Mouse (Mus musculus) forebrain, embryonic 13.5 days (tissue): ENCODE results near the gene Kcnj6. TPM values are rescaled to one million over a fixed set of nuclear protein-coding genes. Genes with fewer than 3 reads are reported as not detected.
A peak's percentile ranks its signal among the peaks of the same experiment; 100 is the strongest.
"Not testable (repeated sequence)": the region's sequence is repeated elsewhere in the genome, so short reads cannot be mapped to it uniquely, and the experiment has no call there.

ENCODE experiments used
- ATAC-seq: fragments of 200-750 bp; cut with Nextera tagmentation; 2 replicates; pipeline ENCODE4 v1.8.0; 2017
- H3K27ac ChIP-seq: fragments of 300-500 bp; sonication (generic); 2 replicates; pipeline ENCODE4 v1.5.1; 2015; ENCODE audit warnings: inconsistent platforms, mild to moderate bottlenecking, moderate library complexity
- H3K27me3 ChIP-seq: fragments of 300-500 bp; sonication (generic); 2 replicates; pipeline ENCODE4 v1.6.1; 2015; ENCODE audit warnings: mild to moderate bottlenecking, inconsistent platforms
- H3K36me3 ChIP-seq: fragments of 300-500 bp; sonication (generic); 2 replicates; pipeline ENCODE4 v1.6.1; 2015; ENCODE audit warnings: mild to moderate bottlenecking, inconsistent platforms; ENCODE audit not compliant: poor library complexity, severe bottlenecking
- H3K4me1 ChIP-seq: fragments of 300-500 bp; sonication (generic); 2 replicates; pipeline ENCODE4 v1.6.1; 2015; ENCODE audit warnings: inconsistent platforms
- H3K4me2 ChIP-seq: fragments of 300-500 bp; sonication (generic); 2 replicates; pipeline ENCODE4 v1.6.1; 2015; ENCODE audit warnings: inconsistent platforms, mild to moderate bottlenecking, moderate library complexity
- H3K4me3 ChIP-seq: fragments of 300-500 bp; sonication (generic); 2 replicates; pipeline ENCODE4 v1.5.1; 2015; ENCODE audit warnings: mild to moderate bottlenecking, inconsistent platforms
- H3K9ac ChIP-seq: fragments of 300-500 bp; sonication (generic); 2 replicates; pipeline ENCODE4 v1.6.1; 2015; ENCODE audit warnings: mild to moderate bottlenecking, inconsistent platforms
- H3K9me3 ChIP-seq: fragments of 300-500 bp; sonication (generic); replicated peaks from 2 replicates; pipeline ENCODE4 v1.6.1; 2016; ENCODE audit warnings: inconsistent platforms
- WGBS: fragments of 180-500 bp; shearing (Covaris S2); methylation state at CpG from one replicate; pipeline ENCODE4 v1.1.7; 2015; 5-methylcytosine and 5-hydroxymethylcytosine counted together
- polyA plus RNA-seq: library from polyadenylated mRNA; unstranded; fragments of >200 nt; fragmentation: Nextera tagmentation; extraction: Ambion mirVana; gene quantifications from 2 replicates; pipeline ENCODE4 v1.2.1, GENCODE M21; 2015

The Kcnj6 gene
- polyA plus RNA-seq, 1 experiment from 2014 or later = 0.75 TPM

GRCm38 (mm10) chr16:94837881-94838280 is 159.6 kb downstream of the Kcnj6 start:
- ATAC-seq = no peak
- no peak overlapping the region for H3K4me2 ChIP-seq
- H3K4me3 ChIP-seq = no peak overlapping the region
- 84% methylated on average over 9 of the region's 9 CpGs for WGBS
- H3K36me3 ChIP-seq = no peaks in the 10 kb centered on the region
- no peaks in the 10 kb centered on the region for H3K4me1 ChIP-seq
- no peaks in the 10 kb centered on the region for H3K9me3 ChIP-seq
- no peaks in the 10 kb centered on the region for H3K27me3 ChIP-seq
- H3K27ac ChIP-seq = no peak overlapping the region
- no peak overlapping the region for H3K9ac ChIP-seq

GRCm38 (mm10) chr16:94834502-94834901 is 163.0 kb downstream of the Kcnj6 start:
- H3K36me3 ChIP-seq = no peaks in the 10 kb centered on the region
- H3K9me3 ChIP-seq = no peaks in the 10 kb centered on the region
- 87% methylated on average over 9 of the region's 9 CpGs for WGBS
- no peaks in the 10 kb centered on the region for H3K4me1 ChIP-seq
- H3K4me2 ChIP-seq = no peak overlapping the region
- H3K4me3 ChIP-seq = no peak overlapping the region
- no peak overlapping the region for H3K27ac ChIP-seq
- H3K27me3 ChIP-seq = no peaks in the 10 kb centered on the region
- H3K9ac ChIP-seq = no peak overlapping the region
- no peak for ATAC-seq

- WGBS = 95% methylated on average over 18 of the region's 18 CpGs
Measured at GRCm38 (mm10) chr16:94828166-94828565, 169.3 kb downstream of the Kcnj6 start.

GRCm38 (mm10) chr16:94827092-94827585 is 170.4 kb downstream of the Kcnj6 start:
- peak; percentile 81 for ATAC-seq
- no peaks in the 10 kb centered on the region for H3K9me3 ChIP-seq
- 0 out of 2 replicates have a peak overlapping the region, but pooled peaks have one; percentile 4 for H3K4me2 ChIP-seq
- H3K4me1 ChIP-seq = peaks cover 15% of the 10 kb centered on the region
- WGBS = 51% methylated on average over 8 of the region's 8 CpGs
- no peaks in the 10 kb centered on the region for H3K36me3 ChIP-seq
- H3K9ac ChIP-seq = no peak overlapping the region
- no peak overlapping the region for H3K4me3 ChIP-seq
- no peaks in the 10 kb centered on the region for H3K27me3 ChIP-seq
- peak overlapping the region; percentile 25 for H3K27ac ChIP-seq

More at GRCm38 (mm10) chr16:94828166-94828565, 169.3 kb downstream of the Kcnj6 start:
- Histone ChIP-seq H3K4me2 (no peak overlapping the region), H3K4me3 (no peak overlapping the region), H3K9ac (no peak overlapping the region), H3K9me3 (no peaks in the 10 kb centered on the region), H3K27me3 (no peaks in the 10 kb centered on the region), H3K4me1 (peaks cover 15% of the 10 kb centered on the region), H3K27ac (no peak overlapping the region), H3K36me3 (no peaks in the 10 kb centered on the region)
- ATAC-seq = no peak

DNA sequence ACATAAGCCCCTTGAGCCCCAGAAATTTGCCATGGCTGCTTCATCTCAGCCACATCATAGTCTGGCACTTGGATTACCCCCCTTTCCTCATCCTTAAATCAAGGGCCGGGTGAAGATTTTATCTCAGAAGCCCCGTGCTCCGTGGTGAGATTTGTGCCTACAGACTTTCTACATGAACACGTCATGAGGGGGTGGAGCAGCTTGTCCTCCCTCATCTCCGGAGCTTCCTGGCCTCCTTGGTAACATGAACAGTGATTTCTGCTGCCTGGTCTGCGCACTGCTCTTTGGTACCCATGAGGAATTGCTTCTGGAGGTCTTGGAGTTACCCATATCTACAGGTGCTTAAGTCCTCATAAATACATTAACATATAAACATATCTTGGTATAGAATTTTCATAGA is 172.2 kb downstream of the Kcnj6 start:
- ATAC-seq = no peak

DNA sequence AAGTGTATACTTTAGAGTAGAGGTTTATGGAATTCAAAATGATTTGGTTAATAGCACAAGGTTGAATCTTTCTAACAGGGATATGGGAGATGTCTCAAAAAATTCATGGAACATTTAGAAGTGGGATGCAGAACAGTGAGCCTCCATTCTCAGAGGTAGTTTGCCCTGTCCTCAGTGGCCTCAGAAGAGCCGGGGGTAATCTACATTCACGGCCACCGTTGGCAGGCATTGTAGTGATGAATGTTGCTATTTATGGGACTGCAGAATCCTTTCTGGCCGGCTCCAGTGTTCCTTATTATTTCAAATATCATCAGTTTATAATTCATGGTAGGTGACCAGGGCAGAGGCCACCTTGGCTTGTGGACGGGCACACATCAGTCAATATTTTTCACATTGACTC is 174.9 kb downstream of the Kcnj6 start:
- Histone ChIP-seq H3K9me3 (no peaks in the 10 kb centered on the region), H3K36me3 (no peaks in the 10 kb centered on the region), H3K4me3 (no peak overlapping the region), H3K27ac (no peak overlapping the region), H3K4me1 (peaks cover 13% of the 10 kb centered on the region), H3K27me3 (no peaks in the 10 kb centered on the region), H3K4me2 (no peak overlapping the region), H3K9ac (no peak overlapping the region)
- ATAC-seq = no peak
- 78% methylated on average over 5 of the region's 5 CpGs for WGBS

More for the DNA sequence above, 172.2 kb downstream of the Kcnj6 start:
- Histone ChIP-seq H3K27me3 (no peaks in the 10 kb centered on the region), H3K9me3 (no peaks in the 10 kb centered on the region), H3K9ac (no peak overlapping the region), H3K4me1 (peaks cover 15% of the 10 kb centered on the region), H3K27ac (no peak overlapping the region), H3K36me3 (no peaks in the 10 kb centered on the region), H3K4me2 (no peak overlapping the region), H3K4me3 (no peak overlapping the region)
- 85% methylated on average over 6 of the region's 6 CpGs for WGBS

DNA sequence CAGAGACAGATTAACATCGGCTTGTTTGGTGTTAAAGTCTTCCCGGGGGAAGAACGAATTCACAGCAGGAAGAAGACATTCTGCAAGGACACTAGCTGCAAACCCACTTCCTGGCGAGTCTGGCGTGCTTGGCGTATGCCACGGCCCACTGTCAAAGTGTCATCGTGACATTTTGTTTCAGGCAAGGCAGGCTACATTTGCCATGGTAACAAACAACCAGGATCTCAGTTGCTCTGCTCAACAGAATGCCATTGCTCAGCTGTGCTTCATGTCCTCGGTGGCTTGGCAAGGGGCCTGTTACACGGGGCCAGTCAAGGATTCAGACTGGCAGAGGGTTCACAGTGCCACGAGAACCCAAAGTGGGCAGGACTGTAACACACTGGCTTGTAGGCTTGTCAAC is 175.9 kb downstream of the Kcnj6 start:
- H3K9me3 ChIP-seq = no peaks in the 10 kb centered on the region

GRCm38 (mm10) chr16:94816391-94816790 is 181.1 kb downstream of the Kcnj6 start:
- ATAC-seq = peak; percentile 50; the same call in 1 of the 2 replicates
- Histone ChIP-seq H3K9ac (no peak overlapping the region), H3K4me3 (no peak overlapping the region), H3K4me1 (no peaks in the 10 kb centered on the region), H3K4me2 (no peak overlapping the region), H3K27me3 (no peaks in the 10 kb centered on the region), H3K9me3 (peaks cover 15% of the 10 kb centered on the region), H3K36me3 (no peaks in the 10 kb centered on the region), H3K27ac (no peak overlapping the region)
- 24% methylated on average over 6 of the region's 6 CpGs for WGBS

More for the DNA sequence above, 175.9 kb downstream of the Kcnj6 start:
- Histone ChIP-seq H3K27me3 (no peaks in the 10 kb centered on the region), H3K4me1 (0 out of 2 replicates have a peak, but pooled peaks cover 3% of the 10 kb centered on the region), H3K27ac (no peak overlapping the region), H3K4me2 (no peak overlapping the region), H3K4me3 (no peak overlapping the region), H3K36me3 (no peaks in the 10 kb centered on the region), H3K9ac (no peak overlapping the region)
- no peak for ATAC-seq
- WGBS = 91% methylated on average over 11 of the region's 11 CpGs

DNA sequence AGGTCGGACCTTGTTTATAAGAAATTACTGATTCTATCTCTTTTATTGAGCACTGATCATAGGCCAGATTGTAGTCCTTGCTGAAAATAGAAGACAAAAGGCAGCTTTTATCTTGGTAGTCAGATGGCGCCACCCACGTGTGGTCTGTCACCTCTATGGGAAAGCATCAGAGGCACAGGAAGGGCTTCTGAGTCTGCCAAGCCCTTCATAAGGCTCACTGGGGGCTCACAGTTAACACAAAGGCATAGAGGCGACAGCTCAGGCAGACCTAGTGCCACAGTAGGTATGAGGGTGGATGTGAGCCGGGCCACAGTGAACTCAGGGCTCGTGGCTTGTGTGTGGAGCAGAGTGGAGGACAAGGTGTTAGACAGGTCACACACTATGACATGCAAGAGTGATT is 181.6 kb downstream of the Kcnj6 start:
- WGBS = 80% methylated on average over 6 of the region's 6 CpGs
- Histone ChIP-seq H3K27ac (no peak overlapping the region), H3K36me3 (no peaks in the 10 kb centered on the region), H3K4me1 (no peaks in the 10 kb centered on the region), H3K27me3 (no peaks in the 10 kb centered on the region), H3K9ac (no peak overlapping the region), H3K4me2 (no peak overlapping the region), H3K9me3 (peaks cover 15% of the 10 kb centered on the region), H3K4me3 (no peak overlapping the region)
- ATAC-seq = no peak

DNA sequence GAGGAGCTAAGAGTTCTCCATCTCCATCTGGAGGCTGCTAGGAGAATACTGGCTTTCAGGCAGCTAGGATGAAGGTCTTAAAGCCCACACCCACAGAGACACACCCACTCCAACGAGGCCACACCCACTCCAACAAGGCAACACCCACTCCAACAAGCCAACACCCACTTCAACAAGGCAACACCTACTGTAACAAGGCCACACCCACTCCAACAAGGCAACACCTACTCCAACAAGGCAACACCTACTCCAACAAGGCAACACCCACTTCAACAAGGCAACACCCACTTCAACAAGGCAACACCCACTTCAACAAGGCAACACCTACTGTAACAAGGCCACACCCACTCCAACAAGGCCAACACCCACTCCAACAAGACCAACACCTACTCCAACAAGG is 188.2 kb downstream of the Kcnj6 start:
- not testable (repeated sequence) for ATAC-seq, H3K9ac ChIP-seq, H3K4me1 ChIP-seq, H3K36me3 ChIP-seq, H3K4me2 ChIP-seq, H3K4me3 ChIP-seq, H3K27ac ChIP-seq, H3K27me3 ChIP-seq
- 16% methylated on average over 1 of the region's 1 CpGs for WGBS
- H3K9me3 ChIP-seq = peaks cover 15% of the 10 kb centered on the region

DNA sequence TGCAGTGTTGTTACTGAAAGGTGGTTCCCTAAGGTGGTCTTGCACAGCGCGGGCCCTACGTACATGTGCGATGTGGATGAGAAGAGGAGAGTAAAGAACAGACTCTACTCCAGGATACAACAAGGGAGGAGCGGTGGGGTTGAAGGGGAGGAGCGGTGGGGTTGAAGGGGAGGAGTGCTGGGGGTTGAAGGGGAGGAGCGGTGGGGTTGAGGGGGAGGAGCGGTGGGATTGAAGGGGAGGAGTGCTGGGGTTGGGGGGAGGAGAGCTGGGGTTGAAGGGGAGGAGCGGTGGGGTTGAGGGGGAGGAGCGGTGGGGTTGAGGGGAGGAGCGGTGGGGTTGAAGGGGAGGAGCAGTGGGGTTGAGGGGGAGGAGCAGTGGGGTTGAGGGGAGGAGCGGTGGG is 199.3 kb downstream of the Kcnj6 start:
- WGBS = 89% methylated on average over 9 of the region's 12 CpGs

DNA sequence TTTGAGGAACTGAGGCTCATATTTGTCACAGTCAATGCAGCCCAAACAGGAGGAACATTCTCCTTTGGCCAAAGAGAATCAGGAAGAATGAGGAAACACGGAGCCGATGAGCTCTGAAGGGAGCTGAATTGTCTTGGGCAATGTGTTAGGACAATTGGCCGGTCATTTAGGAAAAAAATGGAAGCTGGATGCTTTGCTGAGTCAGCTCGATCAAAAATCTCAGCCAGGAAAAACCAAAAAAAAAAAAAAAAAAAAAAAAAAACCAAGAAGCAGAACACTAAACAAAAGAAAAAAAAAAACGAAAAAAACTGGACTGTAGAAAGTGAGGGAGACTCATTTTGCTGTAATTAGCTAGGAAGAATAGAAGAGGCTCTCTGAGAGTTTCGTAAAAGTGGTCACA is 200.1 kb downstream of the Kcnj6 start:
- WGBS = 77% methylated on average over 6 of the region's 6 CpGs
- no peak for ATAC-seq
- Histone ChIP-seq H3K27ac (no peak overlapping the region), H3K9ac (no peak overlapping the region), H3K36me3 (no peaks in the 10 kb centered on the region), H3K9me3 (no peaks in the 10 kb centered on the region), H3K4me3 (no peak overlapping the region), H3K4me2 (no peak overlapping the region), H3K27me3 (no peaks in the 10 kb centered on the region), H3K4me1 (no peaks in the 10 kb centered on the region)

More for the DNA sequence above, 199.3 kb downstream of the Kcnj6 start:
- Histone ChIP-seq H3K9ac (no peak overlapping the region), H3K4me3 (no peak overlapping the region), H3K27ac (no peak overlapping the region), H3K4me1 (no peaks in the 10 kb centered on the region), H3K4me2 (no peak overlapping the region), H3K9me3 (no peaks in the 10 kb centered on the region), H3K36me3 (no peaks in the 10 kb centered on the region), H3K27me3 (no peaks in the 10 kb centered on the region)
- ATAC-seq = no peak

GRCm38 (mm10) chr16:94793041-94793440 is 204.5 kb downstream of the Kcnj6 start:
- no peak for ATAC-seq
- H3K27me3 ChIP-seq = no peaks in the 10 kb centered on the region
- WGBS = 82% methylated on average over 7 of the region's 7 CpGs

More at GRCm38 (mm10) chr16:94793041-94793440, 204.5 kb downstream of the Kcnj6 start:
- Histone ChIP-seq H3K4me2 (no peak overlapping the region), H3K9ac (no peak overlapping the region), H3K4me3 (no peak overlapping the region), H3K36me3 (no peaks in the 10 kb centered on the region), H3K9me3 (no peaks in the 10 kb centered on the region), H3K4me1 (no peaks in the 10 kb centered on the region), H3K27ac (no peak overlapping the region)
